Mouse (Mus musculus) hindbrain, embryonic 10.5 days (tissue): ENCODE results near the gene Ostm1. TPM values are rescaled to one million over a fixed set of nuclear protein-coding genes. Genes with fewer than 3 reads are reported as not detected.
A peak's percentile ranks its signal among the peaks of the same experiment; 100 is the strongest.

Experiments
- DNase-seq: peaks from one replicate; pipeline ENCODE4 v3.0.0-alpha.2; 2017; ENCODE audit warnings: low spot score
- H3K27ac ChIP-seq: fragments of 300-500 bp; sonication (generic); 2 replicates; pipeline ENCODE4 v1.5.1; 2016; ENCODE audit warnings: mild to moderate bottlenecking, moderate library complexity
- H3K27me3 ChIP-seq: fragments of 300-500 bp; sonication (generic); 2 replicates; pipeline ENCODE4 v1.6.1; 2016; ENCODE audit warnings: mild to moderate bottlenecking; ENCODE audit not compliant: poor library complexity, insufficient read depth, severe bottlenecking
- H3K36me3 ChIP-seq: fragments of 300-500 bp; sonication (generic); 2 replicates; pipeline ENCODE4 v1.6.1; 2016; ENCODE audit warnings: mild to moderate bottlenecking, moderate library complexity
- H3K4me1 ChIP-seq: fragments of 300-500 bp; sonication (generic); replicated peaks from 2 replicates; pipeline ENCODE4 v1.6.1; 2016; ENCODE audit warnings: mild to moderate bottlenecking
- H3K4me3 ChIP-seq: fragments of 300-500 bp; sonication (generic); 2 replicates; pipeline ENCODE4 v1.5.1; 2016; ENCODE audit warnings: mild to moderate bottlenecking, moderate library complexity
- H3K9me3 ChIP-seq: fragments of 300-500 bp; sonication (generic); 2 replicates; pipeline ENCODE4 v1.6.1; 2016; ENCODE audit warnings: mild to moderate bottlenecking, moderate library complexity
- WGBS: fragments of 180-500 bp; shearing (Covaris S2); methylation state at CpG from one replicate; pipeline ENCODE4 v1.1.7; 2016; 5-methylcytosine and 5-hydroxymethylcytosine counted together
- polyA plus RNA-seq: library from polyadenylated mRNA; unstranded; fragments of >200 nt; fragmentation: Nextera tagmentation; extraction: Ambion mirVana; gene quantifications from 2 replicates; pipeline ENCODE4 v1.2.1, GENCODE M21; 2016

Gene Ostm1
- 15.3 and 16.1 TPM in 2 replicates for polyA plus RNA-seq

- Histone ChIP-seq H3K36me3 (no peaks in the 10 kb centered on the region), H3K27me3 (peaks cover 100% of the 10 kb centered on the region), H3K4me1 (peaks cover 55% of the 10 kb centered on the region), H3K4me3 (peak within 1 kb of the TSS; percentile 39), H3K9me3 (peaks cover 4% of the 10 kb centered on the region), H3K27ac (0 out of 2 replicates have a peak within 1 kb of the TSS, but pooled peaks have one; percentile 3)
- DNase-seq = peak; percentile 72
- under 1% methylated on average over 43 of the region's 43 CpGs for WGBS
These were observed at the start of gene Ostm1, which contains the start of gene Nr2e1 for GRCm38 (mm10) chr10:42583157-42583872. Gene Ostm1 (plus strand): TSS chr10:42583822. Gene Nr2e1 (minus strand): TSS chr10:42583632.

GRCm38 (mm10) chr10:42533836-42534453 lies 49.7 kb upstream of the Ostm1 start:
- no peak overlapping the region for H3K27ac ChIP-seq
- DNase-seq = no peak
- H3K36me3 ChIP-seq = peaks cover 65% of the 10 kb centered on the region
- WGBS = 90% methylated on average over 11 of the region's 11 CpGs
- H3K4me1 ChIP-seq = no peaks in the 10 kb centered on the region
- H3K9me3 ChIP-seq = no peaks in the 10 kb centered on the region
- H3K27me3 ChIP-seq = no peaks in the 10 kb centered on the region
- no peak overlapping the region for H3K4me3 ChIP-seq

- Histone ChIP-seq H3K4me3 (no peak overlapping the region), H3K27me3 (no peaks in the 10 kb centered on the region; the same call in 1 of the 2 replicates), H3K36me3 (peaks cover 39% of the 10 kb centered on the region), H3K27ac (peak overlapping the region; percentile 35; the same call in 1 of the 2 replicates), H3K4me1 (peaks cover 19% of the 10 kb centered on the region), H3K9me3 (no peaks in the 10 kb centered on the region)
- WGBS = 84% methylated on average over 9 of the region's 9 CpGs
- DNase-seq = no peak
These were observed 45.9 kb upstream of the Ostm1 start for GRCm38 (mm10) chr10:42537571-42538316.

GRCm38 (mm10) chr10:42545707-42546503 lies 37.7 kb upstream of the Ostm1 start:
- no peak for DNase-seq
- Histone ChIP-seq H3K36me3 (no peaks in the 10 kb centered on the region), H3K4me3 (no peak overlapping the region), H3K9me3 (no peaks in the 10 kb centered on the region), H3K27me3 (peaks cover 5% of the 10 kb centered on the region; the same call in 1 of the 2 replicates), H3K4me1 (peaks cover 3% of the 10 kb centered on the region), H3K27ac (no peak overlapping the region)
- 82% methylated on average over 6 of the region's 6 CpGs for WGBS

- H3K4me1 ChIP-seq = no peaks in the 10 kb centered on the region
- 93% methylated on average over 3 of the region's 3 CpGs for WGBS
These were observed 37.1 kb upstream of the Ostm1 start for GRCm38 (mm10) chr10:42546507-42546906.

GRCm38 (mm10) chr10:42559581-42560200 lies 23.9 kb upstream of the Ostm1 start:
- H3K36me3 ChIP-seq = no peaks in the 10 kb centered on the region
- H3K9me3 ChIP-seq = no peaks in the 10 kb centered on the region
- H3K27me3 ChIP-seq = peaks cover 33% of the 10 kb centered on the region
- H3K4me3 ChIP-seq = no peak overlapping the region
- no peak for DNase-seq
- no peak overlapping the region for H3K27ac ChIP-seq
- peaks cover 5% of the 10 kb centered on the region; the same call in 1 of the 2 replicates for H3K4me1 ChIP-seq
- 82% methylated on average over 5 of the region's 5 CpGs for WGBS

More at GRCm38 (mm10) chr10:42546507-42546906, 37.1 kb upstream of the Ostm1 start:
- Histone ChIP-seq H3K27me3 (0 out of 2 replicates have a peak, but pooled peaks cover 5% of the 10 kb centered on the region), H3K36me3 (no peaks in the 10 kb centered on the region), H3K27ac (no peak overlapping the region), H3K4me3 (no peak overlapping the region), H3K9me3 (no peaks in the 10 kb centered on the region)
- no peak for DNase-seq

- no peaks in the 10 kb centered on the region for H3K9me3 ChIP-seq
- no peak overlapping the region for H3K4me3 ChIP-seq
- peaks cover 59% of the 10 kb centered on the region for H3K27me3 ChIP-seq
- H3K4me1 ChIP-seq = peaks cover 5% of the 10 kb centered on the region; the same call in 1 of the 2 replicates
- H3K27ac ChIP-seq = no peak overlapping the region
- no peaks in the 10 kb centered on the region for H3K36me3 ChIP-seq
- WGBS = 1% methylated on average over 12 of the region's 12 CpGs
- peak; percentile 78 for DNase-seq
These were observed 21.4 kb upstream of the Ostm1 start for GRCm38 (mm10) chr10:42562272-42562671.

- Histone ChIP-seq H3K36me3 (no peaks in the 10 kb centered on the region), H3K27ac (no peak overlapping the region), H3K4me3 (0 out of 2 replicates have a peak overlapping the region, but pooled peaks have one; percentile 5), H3K9me3 (no peaks in the 10 kb centered on the region), H3K27me3 (peaks cover 100% of the 10 kb centered on the region), H3K4me1 (peaks cover 13% of the 10 kb centered on the region)
- 2% methylated on average over 20 of the region's 20 CpGs for WGBS
- no peak for DNase-seq
These were observed 11.1 kb upstream of the Ostm1 start for GRCm38 (mm10) chr10:42572567-42572966.

GRCm38 (mm10) chr10:42572971-42573370 lies 10.7 kb upstream of the Ostm1 start:
- Histone ChIP-seq H3K4me1 (peaks cover 15% of the 10 kb centered on the region), H3K27me3 (peaks cover 100% of the 10 kb centered on the region), H3K36me3 (no peaks in the 10 kb centered on the region), H3K9me3 (no peaks in the 10 kb centered on the region), H3K4me3 (0 out of 2 replicates have a peak overlapping the region, but pooled peaks have one; percentile 5), H3K27ac (no peak overlapping the region)
- no peak for DNase-seq
- under 1% methylated on average over 15 of the region's 15 CpGs for WGBS

- H3K36me3 ChIP-seq = no peaks in the 10 kb centered on the region
- H3K4me1 ChIP-seq = peaks cover 27% of the 10 kb centered on the region
- DNase-seq = no peak
- no peak overlapping the region for H3K4me3 ChIP-seq
- no peaks in the 10 kb centered on the region for H3K9me3 ChIP-seq
- H3K27ac ChIP-seq = no peak overlapping the region
- 2% methylated on average over 10 of the region's 10 CpGs for WGBS
- peaks cover 100% of the 10 kb centered on the region for H3K27me3 ChIP-seq
These were observed 9.0 kb upstream of the Ostm1 start for GRCm38 (mm10) chr10:42574639-42575038.

GRCm38 (mm10) chr10:42577525-42578280 lies 5.9 kb upstream of the Ostm1 start:
- peaks cover 100% of the 10 kb centered on the region for H3K27me3 ChIP-seq
- 1% methylated on average over 15 of the region's 15 CpGs for WGBS
- no peak overlapping the region for H3K27ac ChIP-seq
- DNase-seq = no peak
- no peak overlapping the region for H3K4me3 ChIP-seq
- no peaks in the 10 kb centered on the region for H3K9me3 ChIP-seq
- H3K36me3 ChIP-seq = no peaks in the 10 kb centered on the region
- peaks cover 44% of the 10 kb centered on the region for H3K4me1 ChIP-seq
